Comparison of ENCODE assay signal across 24 mouse cellular contexts in the genomic region with DNA sequence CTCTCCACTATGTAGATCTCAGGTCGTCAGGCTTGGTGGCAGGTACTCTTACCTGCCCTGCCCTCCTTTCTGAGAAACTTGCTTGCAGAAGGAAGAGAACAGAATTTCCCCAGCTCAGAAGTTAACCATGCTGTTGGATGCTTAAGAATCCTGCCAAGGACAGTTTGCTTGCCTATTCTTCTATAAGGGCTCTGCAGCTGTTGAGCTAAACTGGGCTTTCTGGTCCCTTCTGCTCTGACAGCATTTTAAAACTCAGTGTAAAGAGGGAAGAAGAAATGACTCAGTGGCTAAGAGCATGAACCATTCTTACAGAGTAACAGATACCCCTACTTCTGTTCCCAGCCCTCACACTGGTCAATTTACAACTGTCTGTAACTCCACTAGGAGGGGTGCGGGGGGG. TPM values are rescaled to one million over a fixed set of nuclear protein-coding genes. Genes with fewer than 3 reads are reported as not detected.
"Had no signal": no experiment of that assay in that cellular context is flagged by ENCODE, and none has a peak within 500 bp of the region (broad histone marks: within the 10 kb centered on the region; RNA-seq: fewer than 3 reads in every experiment).

No protein-coding gene starts in this region.

- H3K4me2 ChIP-seq: limb, embryonic 13.5 days; midbrain, embryonic 13.5 days; neural tube, embryonic 15.5 days had no signal

- H3K27ac ChIP-seq: kidney, postnatal 0 days; limb, embryonic 13.5 days; liver, embryonic 14.5 days; midbrain, embryonic 13.5 days; neural tube, embryonic 15.5 days had no signal

- H3K4me3 ChIP-seq: limb, embryonic 13.5 days; midbrain, embryonic 13.5 days; myocyte; neural tube, embryonic 15.5 days had no signal

- H3K36me3 ChIP-seq: limb, embryonic 13.5 days; midbrain, embryonic 13.5 days; neural tube, embryonic 15.5 days had no signal

- ATAC-seq: midbrain, embryonic 13.5 days had no signal

- DNase-seq: kidney, adult 11 months; kidney, adult 9 months; kidney, postnatal 36 days; layer of hippocampus, adult 9-11 months; layer of hippocampus, postnatal 36 days; lung, adult 18-20 months; spleen, adult 18-20 months; thymus, postnatal 36 days had no signal

- H3K9ac ChIP-seq: limb, embryonic 13.5 days; liver, embryonic 14.5 days; midbrain, embryonic 13.5 days; neural tube, embryonic 15.5 days had no signal

- H3K9me3 ChIP-seq: limb, embryonic 13.5 days; midbrain, embryonic 13.5 days; neural tube, embryonic 15.5 days had no signal

- H3K4me1 ChIP-seq: limb, embryonic 13.5 days; midbrain, embryonic 13.5 days; neural tube, embryonic 15.5 days had no signal

- H3K27me3 ChIP-seq: limb, embryonic 13.5 days; midbrain, embryonic 13.5 days; neural tube, embryonic 15.5 days had no signal

RNA-seq across cellular contexts. Expression of a gene that starts 41.0 kb away (rescaled TPM):
- total RNA-seq: megakaryocyte-erythroid progenitor cell, adult 5-6 weeks had no signal

RNA-seq across cellular contexts. Expression of a gene that starts 49.4 kb away (rescaled TPM):
- total RNA-seq: layer of hippocampus, adult 18-20 months; layer of hippocampus, postnatal 36 days; left cerebral cortex, postnatal 25 days; liver, adult 2 months; megakaryocyte-erythroid progenitor cell, adult 5-6 weeks had no signal
- polyA plus RNA-seq: intestine, embryonic 14.5 days; kidney, postnatal 0 days; liver, adult 2 months; liver, embryonic 14.5 days; lung, embryonic 16.5 days; midbrain, embryonic 13.5 days; myocyte; neural tube, embryonic 11.5 days; neural tube, embryonic 15.5 days; stomach, embryonic 14.5 days; testis, adult 2 months; thymus, postnatal 0 days had no signal
